Mouse (Mus musculus): ENCODE data around the gene Iffo2.

DNA sequence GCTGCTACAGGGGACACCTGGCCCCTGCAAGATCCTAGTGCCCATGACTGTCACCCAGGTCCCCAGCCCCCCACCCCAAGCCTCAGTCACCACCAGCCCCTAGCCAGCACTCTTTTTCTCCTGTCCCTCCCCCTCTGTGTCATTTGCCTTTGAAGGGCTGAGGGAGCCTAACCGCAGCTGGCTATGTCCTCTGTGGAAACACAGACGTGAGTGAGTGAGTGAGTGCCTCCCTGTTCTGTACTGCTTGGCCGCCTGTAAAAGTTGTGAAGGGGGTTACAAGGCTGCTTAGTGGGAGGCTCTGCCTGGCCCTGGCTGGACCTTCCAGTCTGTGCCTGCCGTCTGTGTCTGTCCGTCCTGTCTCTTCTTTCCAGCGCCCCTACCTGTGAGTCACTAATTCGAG lies 5.4 kb downstream of the Iffo2 start:
- TF ChIP-seq CTCF (IDR thresholded peaks at IDR 0.05; ENCODE audit: borderline replicate concordance, extremely low read depth, insufficient read depth, insufficient read length) (no peak), POLR2A (IDR thresholded peaks at IDR 0.05; ENCODE audit: borderline replicate concordance, extremely low read depth, insufficient read depth, insufficient read length, poor library complexity, severe bottlenecking) (no peak)

All from brain, embryonic 14.5 days (tissue).